Mouse (Mus musculus) induced T-regulatory cell, adult 2 months (primary cell): ENCODE data around the gene Crispld2.

Experiments used
- DNase-seq: peaks from one replicate; pipeline ENCODE4 v3.0.0-alpha.2; 2012; ENCODE audit warnings: low read depth

The Crispld2 gene

DNA sequence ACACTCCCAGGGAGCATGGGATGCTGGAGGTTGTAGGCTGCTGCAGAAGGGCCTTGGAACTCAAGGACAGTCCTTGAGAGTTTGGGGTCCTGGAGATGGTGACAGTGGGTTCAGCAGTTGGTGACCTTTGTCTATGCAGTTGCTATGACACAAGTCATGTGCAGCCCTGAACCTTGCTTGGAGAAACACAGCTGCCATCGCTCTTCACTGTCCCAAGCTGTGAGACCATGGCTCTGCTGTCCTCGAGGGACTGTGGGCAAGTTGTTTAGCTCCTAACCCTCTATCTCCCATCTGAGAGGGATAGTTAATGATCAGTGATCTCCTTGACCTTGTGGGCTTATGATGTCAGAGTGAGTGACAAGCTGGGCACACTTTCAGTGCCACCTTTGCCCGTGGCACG is 44.3 kb downstream of the Crispld2 start:
- no peak for DNase-seq

DNA sequence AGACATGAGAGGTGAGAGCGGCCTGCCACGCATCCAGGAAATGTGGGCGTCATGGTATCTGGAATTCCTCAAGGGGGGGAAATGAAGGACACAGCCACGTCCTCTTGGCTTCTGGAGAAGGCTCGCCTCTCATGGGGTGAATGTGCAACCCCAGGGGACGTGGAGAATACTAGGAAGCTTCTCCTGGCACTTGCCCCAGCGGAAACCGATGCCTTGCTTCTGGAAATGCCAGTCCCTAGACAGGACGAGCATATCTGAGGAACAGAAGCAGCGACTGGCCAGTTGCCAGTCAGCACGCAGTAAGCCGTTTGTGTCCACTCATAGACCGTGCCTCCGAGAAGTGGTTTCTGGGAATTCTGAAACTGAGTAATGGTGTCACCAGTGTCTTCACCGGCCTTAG is 45.0 kb downstream of the Crispld2 start:
- DNase-seq: no peak

GRCm38 (mm10) chr8:120037611-120038010 is 45.4 kb downstream of the Crispld2 start:
- DNase-seq: no peak

- DNase-seq: no peak
Measured at GRCm38 (mm10) chr8:120038741-120039140, 46.5 kb downstream of the Crispld2 start.

DNA sequence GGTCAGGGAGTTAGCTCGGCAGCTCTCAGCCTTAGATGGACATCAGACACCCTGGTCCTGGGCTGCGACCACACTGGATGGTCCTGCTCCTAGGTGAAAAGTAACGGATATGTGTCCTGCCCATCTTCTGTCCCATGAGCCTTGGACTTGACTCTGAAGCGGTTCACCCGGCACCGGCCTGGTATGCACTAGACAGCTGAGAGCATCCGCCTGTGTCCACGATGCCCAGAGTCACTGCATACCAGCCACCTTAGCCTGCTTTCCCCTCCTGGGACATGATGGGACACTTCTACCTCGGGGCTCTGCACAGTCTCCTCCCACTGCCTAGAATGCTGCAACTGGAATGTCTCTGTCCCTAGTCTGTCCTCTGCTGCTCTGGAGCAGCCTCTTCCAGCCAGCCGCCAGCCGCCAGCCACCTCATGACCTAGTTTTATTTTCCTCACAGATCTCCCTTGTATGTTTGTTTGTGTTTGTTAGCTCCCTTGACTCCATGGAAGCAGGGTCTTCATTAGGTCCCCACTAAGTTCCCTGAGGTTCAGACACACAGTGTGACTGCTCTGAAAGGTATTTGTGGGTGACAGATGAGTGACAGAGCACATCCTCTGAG is 47.2 kb downstream of the Crispld2 start:
- no peak for DNase-seq

DNA sequence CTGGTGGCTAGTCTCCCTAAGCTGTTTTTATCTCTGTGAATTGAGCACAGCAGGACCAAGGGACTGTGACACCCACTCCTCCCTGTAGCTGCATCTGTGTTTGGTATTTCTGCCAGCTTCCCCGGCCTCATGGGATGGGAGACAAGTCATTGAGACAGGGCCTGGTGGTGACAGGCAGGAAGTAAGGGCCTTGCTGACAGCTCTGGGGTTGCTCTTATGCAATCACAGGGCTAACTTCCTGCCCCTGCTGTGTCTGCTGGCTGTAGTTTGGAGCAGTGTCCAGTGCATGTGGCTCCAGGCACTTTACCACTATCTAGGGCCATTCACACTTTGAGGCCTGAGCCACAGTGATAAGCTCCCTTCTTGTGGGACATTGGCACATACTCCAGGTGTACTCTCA is 48.6 kb downstream of the Crispld2 start:
- DNase-seq: peak; percentile 10

- no peak for DNase-seq
Measured at GRCm38 (mm10) chr8:120042542-120043312, 50.5 kb downstream of the Crispld2 start.

GRCm38 (mm10) chr8:120044907-120045306 is 52.7 kb downstream of the Crispld2 start:
- DNase-seq: no peak

- DNase-seq: no peak
Measured at GRCm38 (mm10) chr8:120045471-120045870, 53.2 kb downstream of the Crispld2 start.

DNA sequence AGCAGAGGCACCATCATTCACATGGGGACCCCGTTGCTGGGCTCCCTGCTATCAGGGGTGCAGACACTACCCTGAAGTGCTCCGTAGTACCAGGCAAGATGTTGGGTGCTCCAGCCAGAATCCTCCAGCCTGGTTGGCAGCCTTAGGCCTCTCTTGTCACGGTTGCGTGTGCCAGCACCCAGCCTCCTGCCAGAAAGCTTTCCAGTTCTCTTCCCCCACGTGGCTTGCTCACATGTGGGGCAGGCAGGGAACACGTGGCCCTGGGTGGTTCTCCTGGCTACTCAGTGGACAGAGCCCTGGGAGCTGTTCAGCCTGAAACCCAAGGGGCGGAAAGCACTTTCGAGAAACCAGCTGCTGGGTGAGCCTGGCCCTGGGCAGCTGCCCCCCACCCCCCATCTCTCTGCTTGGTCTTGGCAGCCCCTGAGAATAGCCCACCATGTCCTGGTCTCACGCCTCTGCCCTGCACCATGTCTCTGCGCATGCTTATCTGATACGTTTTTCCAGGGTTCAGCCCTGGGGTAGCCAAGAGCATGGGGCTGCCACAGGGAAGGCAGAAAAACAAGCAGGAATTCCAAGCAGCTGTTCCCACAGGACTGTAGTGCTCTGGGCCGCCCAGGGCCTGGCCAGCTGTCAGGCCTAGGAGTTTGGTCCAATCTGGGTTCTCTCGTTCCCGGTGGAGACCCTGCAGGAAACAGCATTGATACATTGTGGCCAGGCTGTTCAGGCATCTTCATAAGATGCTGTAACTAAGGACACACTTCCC is 54.2 kb downstream of the Crispld2 start:
- DNase-seq: no peak

DNA sequence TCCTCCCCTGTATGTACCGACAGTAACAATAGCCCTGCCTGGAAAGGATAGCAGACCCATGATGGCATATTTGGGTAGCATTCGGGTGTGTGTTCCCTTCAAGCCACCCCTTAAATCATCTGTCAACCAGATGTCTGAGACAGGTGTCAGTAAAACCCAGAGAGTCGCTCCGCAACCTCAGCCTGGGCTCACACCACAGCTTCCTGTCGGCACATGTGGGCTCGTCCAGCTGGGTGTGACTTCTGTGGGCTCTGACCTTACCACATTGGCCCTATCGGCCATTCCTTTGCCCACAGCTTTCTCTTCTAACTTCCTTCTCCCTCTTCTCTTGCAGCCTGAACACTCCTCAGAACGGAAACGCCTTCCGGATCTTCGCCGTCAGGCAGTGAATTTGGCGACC is 57.7 kb downstream of the Crispld2 start:
- DNase-seq: peak; percentile 54

DNA sequence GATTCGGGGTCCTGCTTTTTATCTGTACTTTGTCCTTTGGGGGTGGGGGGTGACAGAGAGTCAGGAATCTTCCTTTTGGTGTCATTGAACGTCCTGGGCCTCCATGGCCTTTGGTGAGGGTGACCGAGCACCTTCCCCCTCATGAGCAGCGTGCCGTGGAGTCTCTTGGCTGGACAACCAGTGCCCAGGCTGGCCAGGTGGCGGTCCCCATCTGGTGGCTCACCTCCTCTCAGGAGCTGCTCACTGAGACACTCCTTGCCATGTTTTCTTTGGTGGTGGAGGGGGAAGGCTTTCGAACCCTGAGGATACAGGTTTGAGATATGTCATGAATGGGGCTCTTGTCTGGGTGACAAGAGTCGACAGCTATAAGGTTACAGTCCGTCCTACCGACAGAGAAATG is 58.1 kb downstream of the Crispld2 start:
- DNase-seq: no peak

DNA sequence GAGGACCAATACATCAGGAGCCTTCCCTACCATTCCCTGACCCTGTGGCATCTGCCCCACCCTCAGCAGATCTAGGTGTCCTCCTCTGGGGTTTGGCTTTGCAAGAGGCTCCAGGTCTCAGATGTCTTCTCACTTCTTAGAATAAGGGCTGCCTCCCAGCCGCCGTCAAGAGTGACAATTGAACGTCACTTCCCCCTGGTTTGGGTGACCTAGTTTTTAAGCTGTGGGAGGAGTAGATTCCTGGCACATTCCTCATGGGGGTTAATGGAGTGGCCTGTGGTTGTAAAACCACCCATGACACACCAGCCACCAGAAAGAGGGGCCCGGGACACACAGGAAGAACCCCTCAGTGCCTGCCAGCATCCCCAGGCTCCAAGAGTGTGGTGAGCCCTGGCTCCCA is 58.8 kb downstream of the Crispld2 start:
- peak; percentile 46 for DNase-seq

DNA sequence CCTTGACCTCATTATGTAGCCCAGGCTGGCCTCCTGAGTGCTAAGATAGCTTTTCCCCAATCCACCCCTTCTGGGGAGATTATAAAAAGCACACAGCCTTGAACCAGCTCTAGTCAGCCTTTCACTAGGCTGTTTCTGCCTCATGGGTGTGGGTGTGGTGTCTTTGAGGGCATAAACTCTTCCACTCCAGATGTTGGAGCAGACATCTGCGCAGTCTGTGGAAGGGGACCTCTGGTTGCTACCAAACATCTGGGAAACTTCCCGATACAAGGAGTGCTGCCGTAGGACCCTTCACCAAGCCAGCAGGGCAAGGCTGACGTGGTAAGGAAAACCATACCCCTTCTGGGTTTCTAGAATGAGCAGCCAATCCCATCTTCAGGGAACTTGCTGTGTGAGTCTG is 59.7 kb downstream of the Crispld2 start:
- no peak for DNase-seq

GRCm38 (mm10) chr8:120052318-120052717 is 60.1 kb downstream of the Crispld2 start:
- DNase-seq: no peak

DNA sequence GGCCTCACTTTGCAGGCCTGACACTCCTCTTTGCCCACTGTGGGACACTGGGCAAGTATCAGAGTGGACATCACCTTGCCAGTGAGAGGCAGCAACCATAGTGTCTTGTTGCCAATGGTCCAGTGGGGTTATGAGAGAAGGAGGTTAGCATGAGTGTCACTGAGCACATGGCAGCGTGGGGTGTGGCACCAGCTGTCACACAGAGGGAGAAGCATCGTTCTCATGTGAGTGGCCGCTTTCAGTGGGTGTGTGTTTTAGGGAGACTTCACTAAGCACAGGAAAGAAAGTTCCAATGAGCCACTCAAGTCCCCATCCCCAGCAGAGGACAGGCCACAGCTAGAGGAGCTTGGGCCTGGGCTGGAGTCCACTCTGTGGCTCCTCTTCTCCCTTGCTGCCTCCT is 62.6 kb downstream of the Crispld2 start:
- DNase-seq: no peak

GRCm38 (mm10) chr8:120057078-120057477 is 64.8 kb downstream of the Crispld2 start:
- DNase-seq: no peak

DNA sequence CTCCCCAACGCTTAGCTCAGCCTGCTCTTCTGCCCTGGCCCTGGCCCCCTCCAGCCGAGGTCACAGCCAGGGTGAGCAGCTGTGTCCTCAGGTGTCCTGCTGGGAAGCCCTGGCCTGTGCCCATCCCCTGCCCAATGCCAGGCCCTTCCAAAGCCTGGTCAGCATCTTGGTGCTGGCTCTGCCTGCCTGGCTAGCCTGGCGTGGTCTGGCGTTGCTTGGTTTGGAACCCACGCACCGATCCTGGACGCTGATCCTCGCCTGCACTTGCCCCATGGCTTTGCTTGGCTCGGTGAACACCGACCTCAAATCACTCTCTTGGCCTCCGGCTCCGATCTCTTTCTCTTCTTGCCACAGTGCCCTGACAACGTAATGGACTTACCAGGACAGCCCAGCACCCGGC is 70.5 kb downstream of the Crispld2 start:
- no peak for DNase-seq

- peak; percentile 58 for DNase-seq
Measured at GRCm38 (mm10) chr8:120063326-120063725, 71.1 kb downstream of the Crispld2 start.

DNA sequence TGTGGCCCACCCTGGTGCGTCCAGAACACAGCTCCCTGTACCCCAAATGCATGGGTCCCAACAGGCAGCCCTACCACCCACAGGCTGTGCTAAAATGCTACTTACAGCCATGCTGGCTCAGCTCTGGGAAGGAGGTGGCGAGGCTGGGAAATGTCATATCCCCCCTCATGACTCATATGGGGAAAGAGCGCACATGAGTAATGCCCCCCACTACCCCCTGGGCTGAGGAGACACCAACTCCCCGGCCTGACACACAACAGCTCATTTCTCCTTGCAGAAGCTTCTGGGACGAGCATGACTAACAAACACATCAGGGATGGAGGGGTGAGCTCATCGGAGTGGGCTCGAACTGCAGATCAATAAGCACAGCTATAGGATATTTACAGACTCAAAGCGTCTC is 73.4 kb downstream of the Crispld2 start:
- no peak for DNase-seq

- DNase-seq: no peak
Measured at GRCm38 (mm10) chr8:120066226-120066625, 74.0 kb downstream of the Crispld2 start.

- peak; percentile 58 for DNase-seq
Measured at GRCm38 (mm10) chr8:120067936-120068668, 75.9 kb downstream of the Crispld2 start.
